Mouse (Mus musculus) testis, postnatal 10 days (tissue): Measurements from ENCODE around the gene Exosc9.
A peak's percentile ranks its signal among the peaks of the same experiment; 100 is the strongest.

Source experiments
- DNase-seq: peaks from one replicate; pipeline ENCODE4 v3.0.0; 2021; ENCODE audit warnings: low spot score

Gene Exosc9

GRCm38 (mm10) chr3:36552406-36553047 is at the start of gene Exosc9:
Exosc9 (plus strand) TSS chr3:36552606.
- peak; percentile 99 for DNase-seq

GRCm38 (mm10) chr3:36505306-36505705 is 47.1 kb upstream of the Exosc9 start:
- DNase-seq: peak; percentile 13

- DNase-seq: peak; percentile 7
Measured at GRCm38 (mm10) chr3:36505809-36506735, 46.3 kb upstream of the Exosc9 start.

GRCm38 (mm10) chr3:36511491-36511890 is 40.9 kb upstream of the Exosc9 start:
- no peak for DNase-seq

- no peak for DNase-seq
Measured at GRCm38 (mm10) chr3:36516196-36516595, 36.2 kb upstream of the Exosc9 start.

- peak; percentile 53 for DNase-seq
Measured at GRCm38 (mm10) chr3:36521073-36522060, 31.0 kb upstream of the Exosc9 start, which contains the start of gene Gm11549. Gm11549 (minus strand) TSS chr3:36521813.

- no peak for DNase-seq
Measured at GRCm38 (mm10) chr3:36522137-36522536, 30.3 kb upstream of the Exosc9 start.

GRCm38 (mm10) chr3:36524466-36524865 is 27.9 kb upstream of the Exosc9 start:
- DNase-seq: no peak

GRCm38 (mm10) chr3:36530345-36530744 is 22.1 kb upstream of the Exosc9 start:
- DNase-seq: peak; percentile 48

- DNase-seq: no peak
Measured at GRCm38 (mm10) chr3:36530781-36531180, 21.6 kb upstream of the Exosc9 start.

- no peak for DNase-seq
Measured at GRCm38 (mm10) chr3:36531242-36531641, 21.2 kb upstream of the Exosc9 start.

GRCm38 (mm10) chr3:36531979-36532542 is 20.3 kb upstream of the Exosc9 start:
- DNase-seq: no peak

GRCm38 (mm10) chr3:36532738-36533137 is 19.7 kb upstream of the Exosc9 start:
- DNase-seq: no peak

- DNase-seq: no peak
Measured at GRCm38 (mm10) chr3:36533201-36533672, 19.2 kb upstream of the Exosc9 start.

- DNase-seq: no peak
Measured at GRCm38 (mm10) chr3:36536041-36536440, 16.4 kb upstream of the Exosc9 start.

- no peak for DNase-seq
Measured at GRCm38 (mm10) chr3:36537701-36538470, 14.5 kb upstream of the Exosc9 start.

- DNase-seq: no peak
Measured at GRCm38 (mm10) chr3:36540756-36541155, 11.7 kb upstream of the Exosc9 start.

GRCm38 (mm10) chr3:36541399-36541798 is 11.0 kb upstream of the Exosc9 start:
- DNase-seq: no peak

- no peak for DNase-seq
Measured at GRCm38 (mm10) chr3:36544961-36545360, 7.4 kb upstream of the Exosc9 start.

- peak; percentile 52 for DNase-seq
Measured at GRCm38 (mm10) chr3:36551343-36551742, 1.1 kb upstream of the Exosc9 start.
